Mouse (Mus musculus): ENCODE measurements around the gene 1700003F12Rik. TPM values are rescaled to one million over a fixed set of nuclear protein-coding genes. Genes with fewer than 3 reads are reported as not detected.

The 1700003F12Rik gene
- total RNA-seq, 1 experiment, result 1.7 TPM

DNA sequence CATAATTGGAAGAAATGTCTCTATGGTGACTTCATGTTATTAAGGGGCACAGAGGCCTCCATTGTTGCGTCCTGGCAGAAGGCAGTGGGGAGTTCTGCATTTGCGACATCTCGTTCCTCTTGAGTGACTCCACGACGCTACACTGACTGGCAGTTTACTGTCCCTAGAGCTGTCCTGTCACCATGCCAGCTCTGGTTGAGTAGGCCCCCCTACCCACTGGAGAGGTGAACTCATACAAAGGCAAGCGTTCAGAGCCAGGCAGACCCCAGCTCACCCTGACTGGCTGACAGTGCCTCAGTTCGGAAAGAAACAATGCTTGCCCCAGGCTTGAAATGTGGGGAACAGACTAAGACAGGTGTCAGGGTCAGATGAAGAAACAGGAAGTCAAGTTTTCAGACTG, 27.4 kb downstream of the 1700003F12Rik start:
- in situ Hi-C loops (cut with MboI; ENCODE audit: low sequenced_read_pairs in 2 of 2, unreplicated experiment in 2 of 2), result no loop called here
- DNase-seq (ENCODE audit: low read depth, low spot score), result no peak

DNA sequence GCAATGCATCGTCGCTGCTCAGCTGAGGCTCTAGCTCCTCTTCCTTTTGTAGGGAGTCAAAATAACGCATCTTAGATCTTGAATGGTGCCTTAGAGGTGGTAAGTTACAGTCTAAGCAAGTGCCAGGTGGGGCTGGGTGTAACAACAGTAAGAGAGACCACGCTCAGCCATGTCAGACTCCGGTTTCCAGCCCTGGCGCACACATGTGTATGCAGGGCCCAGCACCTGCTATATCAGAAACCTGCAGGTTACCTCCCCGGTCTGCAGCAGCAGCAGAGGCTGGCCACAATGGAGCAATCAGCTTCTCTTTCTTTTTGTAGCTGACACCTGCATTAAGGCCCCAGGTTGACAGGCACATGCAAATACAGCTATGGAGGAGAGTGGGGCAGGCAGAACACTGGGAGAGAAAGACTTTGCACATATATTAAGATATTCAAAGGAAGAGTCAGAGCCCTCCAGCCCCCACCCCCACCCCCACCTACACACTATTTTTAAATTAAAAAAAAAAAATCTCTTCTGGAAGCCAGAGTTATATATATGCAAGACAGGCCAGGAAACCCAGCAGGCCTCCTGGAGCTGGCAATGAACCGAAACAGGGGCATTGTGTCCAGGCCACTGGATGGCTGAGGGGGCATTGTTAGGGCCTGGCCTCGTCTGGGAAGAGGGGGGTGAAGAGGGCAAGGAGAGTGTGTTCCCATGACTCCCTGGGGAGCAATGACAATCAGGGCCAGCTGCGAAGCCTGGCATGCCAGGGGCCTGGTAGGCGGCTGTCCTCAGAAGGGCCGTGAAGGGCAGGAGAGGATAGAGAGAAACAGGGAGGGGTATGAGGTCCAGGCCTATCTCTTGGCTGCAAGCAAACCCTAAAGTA, 30.2 kb downstream of the 1700003F12Rik start:
- TF ChIP-seq ZNF384 (IDR thresholded peaks at IDR 0.05; ENCODE audit: low read depth, low read length) (no peak), CHD2 (IDR thresholded peaks at IDR 0.05; ENCODE audit: low read depth, low read length) (no peak), ZC3H11A (IDR thresholded peaks at IDR 0.05; ENCODE audit: borderline replicate concordance, low read depth, low read length) (no peak), HCFC1 (IDR thresholded peaks at IDR 0.05; ENCODE audit: borderline replicate concordance, insufficient read depth, low read length) (no peak), MAFK (IDR thresholded peaks at IDR 0.05; ENCODE audit: insufficient read depth, low read depth, low read length) (no peak)
- in situ Hi-C loops (cut with MboI; ENCODE audit: low sequenced_read_pairs in 2 of 2, unreplicated experiment in 2 of 2), result no loop called here
- Histone ChIP-seq H3K36me3 (ENCODE audit: control insufficient read depth, insufficient read depth, low read length, poor library complexity, severe bottlenecking) (no peaks in the 10 kb centered on the region), H3K4me3 (ENCODE audit: insufficient read depth in 1 of 2, low read depth in 1 of 2, low read length in 2 of 2, poor library complexity in 1 of 2, severe bottlenecking in 1 of 2) (peak overlapping the region in 1 of 2 experiments; percentile 5; a peak in 1 of 4 replicates), H3K9ac (ENCODE audit: insufficient read depth, low read depth, low read length, poor library complexity, severe bottlenecking) (peak overlapping the region; percentile 12; the same call in 1 of the 2 replicates), H3K4me1 (ENCODE audit: control insufficient read depth in 2 of 2, insufficient read depth in 2 of 2, low read length in 2 of 2, poor library complexity in 1 of 2) (peaks cover 4 to 17% of the 10 kb centered on the region in 2 experiments; a peak in 2 of 4 replicates), H3K27ac (ENCODE audit: insufficient read depth, low read depth, low read length, poor library complexity, severe bottlenecking) (peak overlapping the region; percentile 57), H3K9me3 (ENCODE audit: control insufficient read depth, insufficient read depth, low read depth, low read length) (no peaks in the 10 kb centered on the region)
- DNase-seq (ENCODE audit: low read depth, low spot score), result no peak

More for the DNA sequence above, 27.4 kb downstream of the 1700003F12Rik start:
- no peak for TF ChIP-seq CHD2 (IDR thresholded peaks at IDR 0.05; ENCODE audit: low read depth, low read length)
- TF ChIP-seq ZNF384 (IDR thresholded peaks at IDR 0.05; ENCODE audit: low read depth, low read length), result no peak
- no peak for TF ChIP-seq MAFK (IDR thresholded peaks at IDR 0.05; ENCODE audit: insufficient read depth, low read depth, low read length)
- no peak for TF ChIP-seq HCFC1 (IDR thresholded peaks at IDR 0.05; ENCODE audit: borderline replicate concordance, insufficient read depth, low read length)
- TF ChIP-seq ZC3H11A (IDR thresholded peaks at IDR 0.05; ENCODE audit: borderline replicate concordance, low read depth, low read length), result no peak
- Histone ChIP-seq H3K27ac (ENCODE audit: insufficient read depth, low read depth, low read length, poor library complexity, severe bottlenecking) (no peak overlapping the region), H3K9me3 (ENCODE audit: control insufficient read depth, insufficient read depth, low read depth, low read length) (no peaks in the 10 kb centered on the region), H3K4me1 (ENCODE audit: control insufficient read depth in 2 of 2, insufficient read depth in 2 of 2, low read length in 2 of 2, poor library complexity in 1 of 2) (peaks cover 11 to 24% of the 10 kb centered on the region in 2 experiments), H3K9ac (ENCODE audit: insufficient read depth, low read depth, low read length, poor library complexity, severe bottlenecking) (no peak overlapping the region), H3K4me3 (ENCODE audit: insufficient read depth in 1 of 2, low read depth in 1 of 2, low read length in 2 of 2, poor library complexity in 1 of 2, severe bottlenecking in 1 of 2) (no peak overlapping the region), H3K36me3 (ENCODE audit: control insufficient read depth, insufficient read depth, low read length, poor library complexity, severe bottlenecking) (no peaks in the 10 kb centered on the region)

GRCm38 (mm10) chr2:154577744-154578067, 30.8 kb downstream of the 1700003F12Rik start:
- no peak for TF ChIP-seq HCFC1 (IDR thresholded peaks at IDR 0.05; ENCODE audit: borderline replicate concordance, insufficient read depth, low read length)
- no peak for TF ChIP-seq ZC3H11A (IDR thresholded peaks at IDR 0.05; ENCODE audit: borderline replicate concordance, low read depth, low read length)
- Histone ChIP-seq H3K9me3 (ENCODE audit: control insufficient read depth, insufficient read depth, low read depth, low read length) (no peaks in the 10 kb centered on the region), H3K4me1 (ENCODE audit: control insufficient read depth in 2 of 2, insufficient read depth in 2 of 2, low read length in 2 of 2, poor library complexity in 1 of 2) (peaks cover 4 to 15% of the 10 kb centered on the region in 2 experiments; a peak in 2 of 4 replicates), H3K27ac (ENCODE audit: insufficient read depth, low read depth, low read length, poor library complexity, severe bottlenecking) (no peak overlapping the region), H3K9ac (ENCODE audit: insufficient read depth, low read depth, low read length, poor library complexity, severe bottlenecking) (no peak overlapping the region), H3K4me3 (ENCODE audit: insufficient read depth in 1 of 2, low read depth in 1 of 2, low read length in 2 of 2, poor library complexity in 1 of 2, severe bottlenecking in 1 of 2) (no peak overlapping the region), H3K36me3 (ENCODE audit: control insufficient read depth, insufficient read depth, low read length, poor library complexity, severe bottlenecking) (no peaks in the 10 kb centered on the region)
- in situ Hi-C loops (cut with MboI; ENCODE audit: low sequenced_read_pairs in 2 of 2, unreplicated experiment in 2 of 2), result no loop called here
- DNase-seq (ENCODE audit: low read depth, low spot score), result no peak

DNA sequence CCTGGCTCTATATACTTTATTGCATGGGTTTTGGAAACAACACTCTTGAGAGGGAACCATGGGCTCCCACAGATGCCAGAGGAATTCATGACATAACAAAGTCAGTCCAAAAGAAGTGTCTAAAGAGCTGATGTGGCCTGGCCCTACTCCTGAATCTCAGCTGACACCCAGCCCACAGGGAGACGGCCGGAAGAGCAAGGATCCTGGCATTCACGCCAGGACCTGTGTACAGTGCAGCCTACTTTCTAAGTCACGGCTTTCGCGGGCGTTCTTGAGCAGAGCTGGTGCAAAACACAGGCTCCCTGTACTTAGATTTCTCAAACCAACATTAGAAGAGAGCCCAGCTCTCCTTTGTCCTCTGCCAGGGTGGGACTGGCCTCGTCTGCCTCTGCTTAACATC, 33.7 kb downstream of the 1700003F12Rik start:
- in situ Hi-C loops (cut with MboI; ENCODE audit: low sequenced_read_pairs in 2 of 2, unreplicated experiment in 2 of 2), result no loop called here
- H3K36me3 ChIP-seq (ENCODE audit: control insufficient read depth, insufficient read depth, low read length, poor library complexity, severe bottlenecking), result no peaks in the 10 kb centered on the region
- DNase-seq (ENCODE audit: low read depth, low spot score), result no peak
- H3K9ac ChIP-seq (ENCODE audit: insufficient read depth, low read depth, low read length, poor library complexity, severe bottlenecking), result no peak overlapping the region
- H3K9me3 ChIP-seq (ENCODE audit: control insufficient read depth, insufficient read depth, low read depth, low read length), result no peaks in the 10 kb centered on the region
- no peak overlapping the region for H3K4me3 ChIP-seq (ENCODE audit: insufficient read depth in 1 of 2, low read depth in 1 of 2, low read length in 2 of 2, poor library complexity in 1 of 2, severe bottlenecking in 1 of 2)
- H3K27ac ChIP-seq (ENCODE audit: insufficient read depth, low read depth, low read length, poor library complexity, severe bottlenecking), result no peak overlapping the region
- peaks cover 3 to 22% of the 10 kb centered on the region in 2 experiments; a peak in 2 of 4 replicates for H3K4me1 ChIP-seq (ENCODE audit: control insufficient read depth in 2 of 2, insufficient read depth in 2 of 2, low read length in 2 of 2, poor library complexity in 1 of 2)
- TF ChIP-seq ZC3H11A (IDR thresholded peaks at IDR 0.05; ENCODE audit: borderline replicate concordance, low read depth, low read length) (no peak), ZNF384 (IDR thresholded peaks at IDR 0.05; ENCODE audit: low read depth, low read length) (no peak), CHD2 (IDR thresholded peaks at IDR 0.05; ENCODE audit: low read depth, low read length) (no peak), MAFK (IDR thresholded peaks at IDR 0.05; ENCODE audit: insufficient read depth, low read depth, low read length) (no peak), HCFC1 (IDR thresholded peaks at IDR 0.05; ENCODE audit: borderline replicate concordance, insufficient read depth, low read length) (no peak)
